Mouse (Mus musculus): Measurements from ENCODE around the gene Rpgrip1. TPM values are rescaled to one million over a fixed set of nuclear protein-coding genes. Genes with fewer than 3 reads are reported as not detected.
A peak's percentile ranks its signal among the peaks of the same experiment; 100 is the strongest.
"Not testable (repeated sequence)": the region's sequence is repeated elsewhere in the genome, so short reads cannot be mapped to it uniquely, and the experiment has no call there.

Rpgrip1 gene
- 45.3 and 52.9 TPM in 2 replicates for polyA plus RNA-seq (2015; fragmentation: Nextera tagmentation; extraction: Ambion mirVana)

DNA sequence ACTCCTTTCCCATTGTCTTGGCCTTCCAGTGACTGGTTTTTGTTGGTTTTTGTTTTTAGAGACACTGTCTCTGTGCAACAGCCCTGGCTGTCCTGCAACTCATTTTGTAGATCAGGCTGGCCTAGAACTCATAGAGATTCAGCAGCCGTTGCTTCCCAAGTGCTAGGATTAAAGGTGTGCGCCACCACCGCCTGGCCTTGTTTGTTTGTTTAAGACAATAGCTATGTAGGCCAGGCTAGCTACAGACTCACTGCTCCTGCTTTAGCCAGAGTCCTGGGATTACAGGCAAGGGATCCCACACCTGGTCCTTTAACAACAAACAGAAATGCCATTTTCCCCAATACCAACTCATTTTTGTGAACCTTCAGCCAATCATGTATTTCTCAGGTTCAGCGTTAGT, at the start of gene Rpgrip1:
TSS of gene Rpgrip1 (plus strand) at position 359 of the 400 bp plus-strand sequence.
- Histone ChIP-seq H3K27me3 (no peaks in the 10 kb centered on the region), H3K9ac (no peak within 1 kb of the TSS), H3K4me1 (replicated peaks) (no peaks in the 10 kb centered on the region), H3K4me2 (no peak within 1 kb of the TSS), H3K9me3 (no peaks in the 10 kb centered on the region), H3K4me3 (no peak within 1 kb of the TSS), H3K36me3 (no peaks in the 10 kb centered on the region), H3K27ac (replicated peaks) (no peak within 1 kb of the TSS)
- ATAC-seq (ENCODE audit: low read depth) = no peak
- WGBS = 92% methylated on average over 4 of the region's 4 CpGs

DNA sequence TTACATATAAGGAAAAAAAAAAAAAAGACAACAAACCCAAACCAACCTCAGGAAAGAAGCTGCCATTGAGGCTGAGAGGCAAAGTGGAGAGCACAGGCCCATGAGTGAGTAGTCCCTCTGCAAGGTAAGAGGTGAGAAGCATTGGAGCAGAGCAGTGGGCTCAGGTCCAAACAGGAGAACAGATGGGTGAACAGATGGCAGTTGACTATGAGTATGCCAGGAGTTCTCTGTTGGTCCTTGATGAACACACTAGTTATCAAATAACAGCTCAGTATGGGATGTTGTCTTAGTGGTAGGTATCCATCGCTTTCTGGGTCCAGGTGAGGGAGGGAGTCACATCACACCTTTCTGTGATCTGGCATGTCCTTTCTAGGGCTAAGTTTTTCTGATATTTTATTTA, 49.7 kb upstream of the Rpgrip1 start:
- Histone ChIP-seq H3K27me3 (no peaks in the 10 kb centered on the region), H3K4me2 (no peak overlapping the region), H3K27ac (replicated peaks) (no peak overlapping the region), H3K9ac (no peak overlapping the region), H3K4me1 (replicated peaks) (no peaks in the 10 kb centered on the region), H3K4me3 (no peak overlapping the region), H3K9me3 (no peaks in the 10 kb centered on the region), H3K36me3 (no peaks in the 10 kb centered on the region)
- ATAC-seq (ENCODE audit: low read depth) = no peak
- WGBS = 90% methylated on average over 1 of the region's 1 CpGs

- H3K9ac ChIP-seq = no peak overlapping the region
- no peaks in the 10 kb centered on the region for H3K27me3 ChIP-seq
- H3K27ac ChIP-seq (replicated peaks) = no peak overlapping the region
- H3K9me3 ChIP-seq = no peaks in the 10 kb centered on the region
- WGBS = 86% methylated on average over 8 of the region's 8 CpGs
- no peaks in the 10 kb centered on the region for H3K36me3 ChIP-seq
- H3K4me1 ChIP-seq (replicated peaks) = no peaks in the 10 kb centered on the region
- H3K4me3 ChIP-seq = no peak overlapping the region
- H3K4me2 ChIP-seq = no peak overlapping the region
- ATAC-seq (ENCODE audit: low read depth) = no peak
These were observed 48.7 kb upstream of the Rpgrip1 start for GRCm38 (mm10) chr14:52061798-52062197.

GRCm38 (mm10) chr14:52066135-52066534, 44.4 kb upstream of the Rpgrip1 start:
- H3K4me2 ChIP-seq = no peak overlapping the region
- 64% methylated on average over 4 of the region's 4 CpGs for WGBS
- H3K4me1 ChIP-seq (replicated peaks) = no peaks in the 10 kb centered on the region
- H3K27ac ChIP-seq (replicated peaks) = no peak overlapping the region
- no peaks in the 10 kb centered on the region for H3K9me3 ChIP-seq
- peaks cover 8% of the 10 kb centered on the region for H3K36me3 ChIP-seq
- no peak for ATAC-seq (ENCODE audit: low read depth)
- H3K27me3 ChIP-seq = no peaks in the 10 kb centered on the region
- H3K9ac ChIP-seq = no peak overlapping the region
- H3K4me3 ChIP-seq = no peak overlapping the region

DNA sequence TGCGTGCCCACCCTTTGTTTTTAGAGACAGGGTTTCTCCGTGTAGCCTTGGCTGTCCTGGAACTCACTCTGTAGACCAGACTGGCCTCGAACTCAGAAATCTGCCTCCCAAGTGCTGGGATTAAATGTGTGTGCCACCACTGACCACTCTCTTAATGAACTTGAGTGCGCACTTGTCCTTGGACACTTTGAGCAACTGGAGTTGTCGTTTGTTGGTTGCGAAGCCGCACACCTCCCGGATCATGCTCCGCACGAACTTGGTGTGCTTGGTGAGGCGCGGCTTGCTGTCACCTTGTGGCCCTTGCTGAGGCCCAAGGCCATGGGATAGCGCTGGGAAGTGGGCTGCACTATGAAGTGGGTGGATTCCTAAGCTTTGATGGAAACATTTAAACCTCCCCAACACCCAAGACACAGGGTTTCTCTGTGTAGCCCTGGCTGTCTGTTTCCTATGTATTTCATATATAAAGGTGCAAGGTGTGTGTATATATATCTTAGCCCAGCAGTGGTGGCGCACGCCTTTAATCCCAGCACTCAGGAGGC, 38.8 kb upstream of the Rpgrip1 start:
- Histone ChIP-seq H3K4me3 (no peak overlapping the region), H3K27ac (replicated peaks) (no peak overlapping the region), H3K4me1 (replicated peaks) (no peaks in the 10 kb centered on the region), H3K4me2 (no peak overlapping the region), H3K9ac (no peak overlapping the region), H3K27me3 (no peaks in the 10 kb centered on the region), H3K36me3 (peaks cover 58% of the 10 kb centered on the region), H3K9me3 (no peaks in the 10 kb centered on the region)
- WGBS = 93% methylated on average over 15 of the region's 15 CpGs
- 0 out of 2 replicates have a peak, but pooled peaks have one; percentile 30 for ATAC-seq (ENCODE audit: low read depth)

DNA sequence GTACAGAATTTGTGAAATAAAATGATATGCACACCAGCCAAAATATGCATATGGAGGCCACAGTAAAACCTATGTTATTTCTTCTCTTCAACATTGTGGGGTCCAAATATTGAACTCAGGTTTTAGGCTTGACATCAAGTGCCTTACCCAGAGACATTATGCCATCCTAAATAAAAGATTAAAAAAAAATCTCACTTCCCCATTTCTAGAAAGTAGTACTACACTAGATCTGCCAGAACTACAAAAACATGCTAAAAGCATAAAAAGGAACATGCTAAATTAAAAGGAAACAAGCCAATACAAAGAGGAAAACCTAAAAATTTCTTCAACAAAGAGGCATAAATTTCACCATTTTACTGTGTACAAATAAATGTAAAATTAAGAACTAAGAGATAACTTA, 27.4 kb upstream of the Rpgrip1 start:
- no peak overlapping the region for H3K27ac ChIP-seq (replicated peaks)
- H3K9me3 ChIP-seq = no peaks in the 10 kb centered on the region
- no peak overlapping the region for H3K4me2 ChIP-seq
- H3K36me3 ChIP-seq = peaks cover 66% of the 10 kb centered on the region
- H3K9ac ChIP-seq = no peak overlapping the region
- H3K27me3 ChIP-seq = no peaks in the 10 kb centered on the region
- no peak for ATAC-seq (ENCODE audit: low read depth)
- no peak overlapping the region for H3K4me3 ChIP-seq
- H3K4me1 ChIP-seq (replicated peaks) = no peaks in the 10 kb centered on the region

DNA sequence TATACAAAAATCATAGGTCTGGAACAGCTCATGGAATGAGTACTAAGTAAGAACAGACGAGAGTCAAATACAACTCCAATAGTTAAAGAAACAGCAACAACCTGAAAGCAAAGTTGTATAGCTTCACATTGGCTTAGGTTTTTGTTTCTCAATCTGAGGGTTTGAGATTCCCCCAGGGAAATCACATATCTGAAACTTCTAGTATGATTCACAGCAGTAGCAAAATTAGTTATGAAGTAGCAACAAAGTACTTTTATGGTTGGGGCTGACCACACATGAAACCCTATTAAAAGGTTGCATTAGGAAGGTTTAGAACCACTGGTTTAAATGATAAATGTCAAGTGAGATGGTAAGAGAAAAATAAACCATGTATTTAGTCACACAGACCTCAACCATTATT, 16.0 kb upstream of the Rpgrip1 start:
- no peak for ATAC-seq (ENCODE audit: low read depth)
- no peak overlapping the region for H3K4me2 ChIP-seq
- peaks cover 51% of the 10 kb centered on the region for H3K36me3 ChIP-seq
- H3K9ac ChIP-seq = no peak overlapping the region
- no peak overlapping the region for H3K4me3 ChIP-seq
- H3K27ac ChIP-seq (replicated peaks) = no peak overlapping the region
- peaks cover 9% of the 10 kb centered on the region for H3K4me1 ChIP-seq (replicated peaks)
- WGBS = 91% methylated on average over 1 of the region's 1 CpGs
- no peaks in the 10 kb centered on the region for H3K9me3 ChIP-seq
- no peaks in the 10 kb centered on the region for H3K27me3 ChIP-seq

DNA sequence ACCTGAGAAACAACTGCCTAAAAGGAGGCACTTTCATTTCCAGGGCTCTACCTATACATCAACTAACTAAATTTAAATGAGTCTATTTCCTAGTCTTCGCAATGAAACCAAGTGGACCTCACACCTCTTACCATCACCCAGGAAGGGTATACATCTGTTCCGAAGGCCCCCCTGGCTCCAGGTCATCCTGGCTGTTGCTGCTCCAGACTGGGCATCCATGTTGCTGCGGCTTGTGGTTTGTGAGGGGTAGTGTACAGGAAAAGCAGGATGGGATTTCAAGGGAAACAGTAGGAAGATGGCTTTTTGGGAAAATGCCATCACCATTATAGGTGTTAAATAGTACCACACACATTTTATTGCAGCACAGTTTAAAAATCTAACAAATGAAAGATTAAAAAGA, 13.3 kb upstream of the Rpgrip1 start:
- not testable (repeated sequence) for H3K4me2 ChIP-seq; H3K9ac ChIP-seq; H3K27me3 ChIP-seq; H3K27ac ChIP-seq (replicated peaks); H3K4me3 ChIP-seq; H3K9me3 ChIP-seq; ATAC-seq (ENCODE audit: low read depth)
- WGBS = 97% methylated on average over 3 of the region's 3 CpGs
- Histone ChIP-seq H3K36me3 (peaks cover 40% of the 10 kb centered on the region), H3K4me1 (replicated peaks) (peaks cover 35% of the 10 kb centered on the region)

DNA sequence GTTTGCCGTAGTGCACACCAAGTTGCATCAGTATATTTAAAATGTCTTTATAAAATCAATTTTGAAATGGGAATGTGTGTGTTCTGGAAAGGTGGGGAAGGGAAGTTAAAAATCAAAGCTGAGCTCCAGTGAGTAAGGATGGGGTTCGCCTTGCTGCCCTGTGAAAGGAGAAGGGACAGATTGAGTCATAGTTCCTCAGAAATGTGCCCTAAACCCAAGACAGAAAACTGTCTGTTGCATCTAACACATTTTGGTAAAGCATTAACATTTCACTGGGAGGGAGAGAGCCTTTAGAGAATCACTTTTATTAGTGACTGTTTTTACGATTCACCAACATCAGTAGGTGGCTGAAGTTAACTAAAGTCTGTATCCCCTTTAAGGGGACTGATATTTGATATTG, 12.1 kb upstream of the Rpgrip1 start:
- H3K4me1 ChIP-seq (replicated peaks) = peaks cover 43% of the 10 kb centered on the region
- 85% methylated on average over 3 of the region's 3 CpGs for WGBS
- H3K9ac ChIP-seq; ATAC-seq (ENCODE audit: low read depth); H3K4me3 ChIP-seq; H3K27ac ChIP-seq (replicated peaks); H3K4me2 ChIP-seq; H3K9me3 ChIP-seq; H3K27me3 ChIP-seq: not testable (repeated sequence)
- H3K36me3 ChIP-seq = peaks cover 32% of the 10 kb centered on the region

- no peak for ATAC-seq (ENCODE audit: low read depth)
- no peak overlapping the region for H3K4me3 ChIP-seq
- no peaks in the 10 kb centered on the region for H3K9me3 ChIP-seq
- peaks cover 43% of the 10 kb centered on the region for H3K4me1 ChIP-seq (replicated peaks)
- H3K27ac ChIP-seq (replicated peaks) = no peak overlapping the region
- 91% methylated on average over 2 of the region's 2 CpGs for WGBS
- H3K27me3 ChIP-seq = no peaks in the 10 kb centered on the region
- peaks cover 32% of the 10 kb centered on the region for H3K36me3 ChIP-seq
- H3K9ac ChIP-seq = no peak overlapping the region
- H3K4me2 ChIP-seq = peak overlapping the region; percentile 87
These were observed 10.9 kb upstream of the Rpgrip1 start for GRCm38 (mm10) chr14:52099563-52099962.

DNA sequence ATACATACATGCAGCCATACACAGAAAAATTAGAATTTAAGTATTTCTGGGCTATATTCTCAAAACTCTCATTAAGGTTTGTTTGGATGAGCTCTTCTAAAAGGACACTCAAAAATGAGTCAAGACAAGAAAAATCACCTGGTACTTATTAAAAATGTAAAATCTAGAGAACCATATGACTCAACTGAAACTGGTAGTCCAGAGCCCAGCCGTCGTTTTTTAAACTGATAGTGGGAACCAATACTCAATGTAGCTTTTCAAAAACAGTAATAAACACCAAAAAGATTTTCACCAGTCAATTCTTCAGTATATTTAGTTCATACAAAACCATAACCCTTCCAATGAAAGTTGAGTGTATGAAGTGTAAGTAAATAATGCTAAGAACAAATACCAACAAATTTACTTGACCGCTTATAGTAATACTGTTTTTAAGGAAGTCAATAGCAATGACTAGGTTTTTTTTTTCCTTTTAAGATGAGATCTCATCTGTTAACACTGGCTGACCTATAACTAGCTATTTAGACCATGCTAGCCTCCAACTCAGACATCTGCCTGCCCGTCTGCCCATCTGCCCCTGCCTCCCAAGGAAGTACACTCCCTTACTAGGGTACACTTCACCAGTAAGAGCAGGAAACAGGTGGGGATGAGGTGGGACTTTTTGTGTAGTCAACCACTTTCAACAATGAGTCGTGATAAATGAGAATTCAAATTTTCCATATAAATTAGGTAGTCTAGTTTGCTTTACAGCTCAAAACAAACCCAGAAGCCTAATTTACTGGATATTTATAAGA, 10.1 kb upstream of the Rpgrip1 start:
- 79% methylated on average over 5 of the region's 5 CpGs for WGBS

GRCm38 (mm10) chr14:52101285-52102157, 9.0 kb upstream of the Rpgrip1 start:
- H3K4me2 ChIP-seq = peak overlapping the region; percentile 87
- no peaks in the 10 kb centered on the region for H3K9me3 ChIP-seq
- 81% methylated on average over 1 of the region's 1 CpGs for WGBS
- peaks cover 17% of the 10 kb centered on the region for H3K36me3 ChIP-seq
- peaks cover 45% of the 10 kb centered on the region for H3K4me1 ChIP-seq (replicated peaks)
- no peaks in the 10 kb centered on the region for H3K27me3 ChIP-seq
- H3K9ac ChIP-seq = no peak overlapping the region
- ATAC-seq (ENCODE audit: low read depth) = no peak
- peak overlapping the region; percentile 87 for H3K4me3 ChIP-seq
- no peak overlapping the region for H3K27ac ChIP-seq (replicated peaks)

More for the DNA sequence above, 10.1 kb upstream of the Rpgrip1 start:
- H3K4me3 ChIP-seq = 0 out of 2 replicates have a peak overlapping the region, but pooled peaks have one; percentile 10
- peaks cover 45% of the 10 kb centered on the region for H3K4me1 ChIP-seq (replicated peaks)
- no peak for ATAC-seq (ENCODE audit: low read depth)
- peak overlapping the region; percentile 87 for H3K4me2 ChIP-seq
- H3K27me3 ChIP-seq = no peaks in the 10 kb centered on the region
- no peak overlapping the region for H3K9ac ChIP-seq
- H3K27ac ChIP-seq (replicated peaks) = no peak overlapping the region
- H3K36me3 ChIP-seq = peaks cover 28% of the 10 kb centered on the region
- no peaks in the 10 kb centered on the region for H3K9me3 ChIP-seq
